Mouse (Mus musculus): ENCODE measurements at regions not wholly inside any gene's neighbourhood (a gene's known extent, or its start where the extent isn't known, plus 50 kb on each side); places are given as distances from the start of the nearest gene placed in this dataset.

DNA sequence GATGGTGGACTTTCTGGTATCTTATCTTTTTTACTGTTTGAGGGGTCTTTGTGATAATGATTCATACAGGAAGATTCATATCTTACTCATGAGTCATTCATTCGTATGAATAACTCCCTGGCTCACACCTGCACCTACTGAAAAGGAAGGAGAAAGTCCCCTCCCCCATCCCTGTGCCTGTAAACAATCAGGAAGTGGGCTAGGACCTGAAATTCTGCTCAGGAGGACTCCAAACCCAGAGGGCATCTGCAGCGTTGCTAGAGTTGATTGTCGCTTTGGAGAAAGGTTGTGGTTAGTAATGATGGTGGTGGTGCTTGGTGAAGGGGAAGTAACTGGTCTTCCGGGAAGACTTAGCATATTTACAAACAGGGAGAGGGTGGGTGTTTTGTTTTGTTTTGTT lies 88.3 kb upstream of the Olig3 start:
- TF ChIP-seq POLR2A (IDR thresholded peaks at IDR 0.05; ENCODE audit: borderline replicate concordance, extremely low read depth, low read depth, low read length) (no peak), CTCF (IDR thresholded peaks at IDR 0.05; ENCODE audit: insufficient read depth, low read length) (no peak)
- WGBS, result 61% methylated on average over 4 of the region's 4 CpGs
- H3K4me1 ChIP-seq (ENCODE audit: control insufficient read depth, insufficient read depth, low read length), result no peaks in the 10 kb centered on the region
- DNase-seq, result no peak
- no peak overlapping the region for H3K4me3 ChIP-seq (replicated peaks; ENCODE audit: extremely low read depth, low read depth, low read length)

DNA sequence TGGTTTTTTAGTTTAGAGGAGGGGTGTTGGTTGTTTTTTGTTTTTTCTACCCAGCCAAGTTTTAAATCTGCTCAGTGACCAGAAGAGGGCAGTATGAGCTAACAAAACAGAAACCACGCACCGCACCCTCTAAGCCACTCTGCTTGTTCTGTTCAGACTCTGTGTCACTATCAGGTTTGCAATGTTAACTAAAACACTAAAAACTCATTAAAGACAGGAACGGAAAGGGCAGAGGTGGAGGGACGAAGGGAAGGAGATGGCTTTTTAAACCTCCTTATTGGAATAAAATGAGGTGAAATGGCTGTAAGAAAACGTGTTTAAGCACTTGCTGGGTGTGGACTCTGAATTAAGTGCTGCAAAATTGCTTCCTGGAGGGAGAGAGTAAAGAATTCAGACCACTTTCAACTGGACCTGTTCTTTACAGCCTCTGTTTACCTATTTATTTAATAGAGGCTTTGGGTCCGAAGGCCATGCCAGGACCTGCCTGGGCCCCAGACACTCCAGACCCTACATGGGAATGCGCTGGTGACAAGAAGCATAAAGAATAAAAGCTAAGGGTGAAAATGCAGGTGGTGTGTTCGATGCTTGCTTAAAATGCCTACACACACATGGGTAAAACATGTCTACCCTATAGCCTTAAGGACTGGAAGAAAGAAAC lies 116.1 kb upstream of the Olig3 start:
- DNase-seq, result peak; percentile 13
- peak; percentile 61 for TF ChIP-seq CTCF (IDR thresholded peaks at IDR 0.05; ENCODE audit: insufficient read depth, low read length)
- TF ChIP-seq POLR2A (IDR thresholded peaks at IDR 0.05; ENCODE audit: borderline replicate concordance, extremely low read depth, low read depth, low read length), result no peak

DNA sequence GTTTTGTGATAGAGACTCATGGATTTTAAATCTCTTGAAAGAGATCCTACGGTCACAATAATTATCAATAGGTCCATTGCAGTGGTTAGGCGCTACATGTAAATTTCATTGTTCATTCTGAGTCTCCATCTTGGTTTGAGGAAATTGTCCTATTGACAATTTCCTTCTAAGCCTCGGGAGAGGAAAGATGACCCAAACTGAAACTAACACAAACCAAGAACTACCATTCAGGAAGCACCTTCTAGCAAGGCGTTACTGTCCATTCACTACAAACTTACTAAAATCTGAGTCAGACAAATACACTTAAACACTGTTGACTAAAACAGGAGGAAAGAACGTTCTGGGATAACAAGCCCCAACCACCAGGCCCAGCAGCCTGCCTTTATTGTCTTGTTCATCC lies 140.1 kb upstream of the Olig3 start:
- WGBS, result 74% methylated on average over 5 of the region's 5 CpGs
- no peak for DNase-seq
- no peaks in the 10 kb centered on the region for H3K4me1 ChIP-seq (ENCODE audit: control insufficient read depth, insufficient read depth, low read length)
- TF ChIP-seq CTCF (IDR thresholded peaks at IDR 0.05; ENCODE audit: insufficient read depth, low read length) (no peak), POLR2A (IDR thresholded peaks at IDR 0.05; ENCODE audit: borderline replicate concordance, extremely low read depth, low read depth, low read length) (no peak)
- H3K4me3 ChIP-seq (replicated peaks; ENCODE audit: extremely low read depth, low read depth, low read length), result no peak overlapping the region

More for the DNA sequence above, 116.1 kb upstream of the Olig3 start:
- Histone ChIP-seq H3K4me1 (ENCODE audit: control insufficient read depth, insufficient read depth, low read length) (peaks cover 2% of the 10 kb centered on the region; the same call in 1 of the 2 replicates), H3K4me3 (replicated peaks; ENCODE audit: extremely low read depth, low read depth, low read length) (no peak overlapping the region)
- WGBS, result 31% methylated on average over 8 of the region's 8 CpGs

DNA sequence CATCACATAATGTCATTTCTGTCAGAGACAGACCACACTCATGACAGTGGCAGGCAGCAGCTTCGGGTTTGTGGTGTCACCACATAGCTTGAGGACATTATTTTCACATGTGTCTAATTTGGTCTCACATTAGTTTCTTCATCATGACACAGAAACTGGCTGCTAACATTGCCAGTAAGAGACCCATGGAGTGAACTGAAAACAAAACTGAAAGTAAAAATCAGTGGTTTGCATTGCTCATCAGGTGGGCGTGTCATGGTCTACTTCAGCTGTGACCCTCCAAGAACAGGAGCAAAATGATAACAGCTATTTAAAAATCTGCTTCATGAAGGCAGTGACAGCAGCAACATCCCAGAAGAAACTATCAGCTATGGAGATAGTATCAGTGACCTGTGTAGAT lies 146.6 kb upstream of the Olig3 start:
- 78% methylated on average over 2 of the region's 2 CpGs for WGBS
- no peaks in the 10 kb centered on the region for H3K4me1 ChIP-seq (ENCODE audit: control insufficient read depth, insufficient read depth, low read length)
- TF ChIP-seq CTCF (IDR thresholded peaks at IDR 0.05; ENCODE audit: insufficient read depth, low read length) (no peak), POLR2A (IDR thresholded peaks at IDR 0.05; ENCODE audit: borderline replicate concordance, extremely low read depth, low read depth, low read length) (no peak)
- no peak for DNase-seq
- H3K4me3 ChIP-seq (replicated peaks; ENCODE audit: extremely low read depth, low read depth, low read length), result no peak overlapping the region

DNA sequence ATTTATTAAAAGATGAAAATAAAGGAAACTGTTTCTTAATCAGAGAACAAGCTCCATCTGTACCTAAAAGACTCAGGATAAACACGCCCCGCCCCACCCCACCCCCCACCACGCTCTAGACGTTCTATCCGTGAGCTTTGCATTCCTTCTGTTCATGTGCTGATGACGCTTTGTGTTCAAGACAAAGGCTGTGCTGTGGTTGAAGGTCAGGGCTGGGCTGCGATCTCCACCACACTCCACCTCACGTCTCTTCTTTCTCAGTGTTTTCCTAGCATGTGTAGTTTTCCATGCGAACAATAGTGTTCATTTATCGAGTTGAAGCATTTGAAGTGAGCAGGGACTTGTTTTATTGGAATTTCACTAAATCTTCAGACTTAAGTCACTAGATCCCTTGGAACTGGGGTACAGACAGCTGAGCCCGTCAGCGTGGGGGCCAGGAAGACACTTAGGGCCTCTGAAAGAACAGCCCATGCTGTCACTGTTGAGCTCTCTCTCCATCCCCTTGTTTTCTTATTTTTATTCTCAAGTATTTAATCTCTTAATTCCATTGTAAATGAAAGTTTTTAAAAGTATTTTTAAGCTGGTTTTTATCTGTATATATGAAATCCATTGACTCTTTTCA lies 148.1 kb upstream of the Olig3 start:
- no peak overlapping the region for H3K4me3 ChIP-seq (replicated peaks; ENCODE audit: extremely low read depth, low read depth, low read length)
- no peaks in the 10 kb centered on the region for H3K4me1 ChIP-seq (ENCODE audit: control insufficient read depth, insufficient read depth, low read length)
- TF ChIP-seq POLR2A (IDR thresholded peaks at IDR 0.05; ENCODE audit: borderline replicate concordance, extremely low read depth, low read depth, low read length), result no peak
- 35% methylated on average over 12 of the region's 12 CpGs for WGBS
- DNase-seq, result no peak

DNA sequence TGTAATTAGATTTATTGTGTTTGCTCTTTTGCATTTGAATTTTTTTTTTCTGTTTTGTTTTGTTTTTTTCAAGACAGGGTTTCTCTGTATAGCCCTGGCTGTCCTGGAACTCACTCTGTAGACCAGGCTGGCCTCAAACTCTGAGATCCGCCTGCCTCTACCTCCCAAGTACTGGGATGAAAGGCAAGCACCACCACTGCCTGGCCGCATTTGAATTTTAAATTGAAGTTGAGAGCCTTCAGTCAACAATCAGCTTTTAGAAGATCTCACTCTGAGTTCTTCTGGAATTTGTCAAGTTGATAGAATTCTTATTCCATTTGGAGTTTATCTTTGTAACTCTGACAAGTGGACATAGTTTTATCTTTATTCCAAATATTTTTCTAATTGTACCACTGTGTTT lies 148.8 kb upstream of the Olig3 start:
- Histone ChIP-seq H3K4me1 (ENCODE audit: control insufficient read depth, insufficient read depth, low read length) (no peaks in the 10 kb centered on the region), H3K4me3 (replicated peaks; ENCODE audit: extremely low read depth, low read depth, low read length) (no peak overlapping the region)
- no peak for DNase-seq
- TF ChIP-seq POLR2A (IDR thresholded peaks at IDR 0.05; ENCODE audit: borderline replicate concordance, extremely low read depth, low read depth, low read length) (no peak), CTCF (IDR thresholded peaks at IDR 0.05; ENCODE audit: insufficient read depth, low read length) (no peak)
- 80% methylated on average over 2 of the region's 2 CpGs for WGBS

DNA sequence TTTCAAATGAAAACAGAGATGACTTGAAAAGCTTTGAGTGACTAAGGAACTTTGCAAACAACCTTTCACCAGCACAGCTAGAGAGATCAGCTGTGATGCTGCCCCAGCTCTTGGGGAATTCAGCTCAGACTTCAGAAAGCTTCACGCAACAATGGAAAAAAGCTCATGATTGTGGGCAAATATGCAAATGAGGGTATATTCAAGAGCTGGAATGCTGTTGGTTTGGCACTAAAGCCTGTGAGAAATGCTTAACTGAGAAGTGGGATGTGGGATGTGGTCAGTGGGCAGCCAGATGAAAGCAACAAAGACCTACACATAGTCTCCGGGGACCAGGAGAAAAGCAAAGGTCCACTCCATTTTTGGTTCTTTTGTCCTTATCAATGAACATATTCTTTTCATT lies 156.0 kb upstream of the Olig3 start:
- no peak overlapping the region for H3K4me3 ChIP-seq (replicated peaks; ENCODE audit: extremely low read depth, low read depth, low read length)
- TF ChIP-seq POLR2A (IDR thresholded peaks at IDR 0.05; ENCODE audit: borderline replicate concordance, extremely low read depth, low read depth, low read length) (no peak), CTCF (IDR thresholded peaks at IDR 0.05; ENCODE audit: insufficient read depth, low read length) (no peak)
- no peaks in the 10 kb centered on the region for H3K4me1 ChIP-seq (ENCODE audit: control insufficient read depth, insufficient read depth, low read length)
- DNase-seq, result no peak
- WGBS, result 96% methylated on average over 2 of the region's 2 CpGs

DNA sequence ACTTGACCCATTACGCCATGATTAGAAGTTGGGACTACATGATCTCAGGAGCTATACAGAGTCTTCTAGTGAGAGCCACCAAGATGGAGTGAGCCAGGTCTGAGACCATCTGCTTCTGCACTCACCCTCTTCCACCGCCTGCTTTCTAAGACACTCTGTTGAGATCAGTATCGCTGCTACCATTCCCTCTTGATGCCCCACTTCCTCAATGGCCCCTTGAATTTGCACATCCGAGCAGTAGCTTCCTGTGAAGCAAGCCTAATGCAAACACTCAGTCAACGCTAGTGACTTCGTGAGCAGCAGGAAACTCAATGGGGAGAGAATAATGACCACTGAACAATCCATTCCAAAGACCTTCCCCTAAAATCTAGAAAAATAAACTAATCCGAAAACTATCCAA lies 160.7 kb upstream of the Olig3 start:
- no peak for DNase-seq

DNA sequence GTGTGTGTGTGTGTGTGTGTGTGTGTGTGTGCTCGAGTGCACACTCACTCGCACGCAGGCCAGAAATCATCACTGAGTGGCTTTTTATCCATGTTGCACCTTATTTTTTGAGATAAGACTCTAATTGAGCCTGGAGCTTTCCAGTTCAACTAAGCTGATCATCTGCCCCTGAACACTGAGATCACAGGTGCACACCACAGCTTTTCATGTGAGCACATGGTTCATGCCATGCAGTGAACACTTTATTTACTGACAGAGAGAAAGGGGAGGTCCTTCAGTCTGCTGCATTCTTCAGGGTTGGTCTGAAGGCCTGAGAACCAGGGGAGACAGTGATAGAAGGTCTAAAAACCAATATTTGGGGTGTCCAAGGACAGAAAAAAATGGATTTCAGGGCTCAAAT lies 161.7 kb upstream of the Olig3 start:
- H3K4me3 ChIP-seq (replicated peaks; ENCODE audit: extremely low read depth, low read depth, low read length), result no peak overlapping the region
- 89% methylated on average over 3 of the region's 3 CpGs for WGBS

More for the DNA sequence above, 160.7 kb upstream of the Olig3 start:
- WGBS, result 43% methylated on average over 7 of the region's 7 CpGs
- H3K4me3 ChIP-seq (replicated peaks; ENCODE audit: extremely low read depth, low read depth, low read length), result no peak overlapping the region
- TF ChIP-seq CTCF (IDR thresholded peaks at IDR 0.05; ENCODE audit: insufficient read depth, low read length) (no peak), POLR2A (IDR thresholded peaks at IDR 0.05; ENCODE audit: borderline replicate concordance, extremely low read depth, low read depth, low read length) (no peak)
- peaks cover 2% of the 10 kb centered on the region; the same call in 1 of the 2 replicates for H3K4me1 ChIP-seq (ENCODE audit: control insufficient read depth, insufficient read depth, low read length)

More for the DNA sequence above, 161.7 kb upstream of the Olig3 start:
- no peak for DNase-seq
- TF ChIP-seq POLR2A (IDR thresholded peaks at IDR 0.05; ENCODE audit: borderline replicate concordance, extremely low read depth, low read depth, low read length) (no peak), CTCF (IDR thresholded peaks at IDR 0.05; ENCODE audit: insufficient read depth, low read length) (no peak)
- H3K4me1 ChIP-seq (ENCODE audit: control insufficient read depth, insufficient read depth, low read length), result peaks cover 2% of the 10 kb centered on the region; the same call in 1 of the 2 replicates
